Comparison of ENCODE assay signal across 20 mouse cellular contexts in genomic region chr12:111821931-111822330, GRCm38 (mm10).
"Had no signal": no experiment of that assay in that cellular context is flagged by ENCODE, and none has a peak within 500 bp of the region (broad histone marks: within the 10 kb centered on the region; RNA-seq: fewer than 3 reads in every experiment).

No protein-coding gene starts in this region.

- H3K4me1 ChIP-seq: neural tube, embryonic 12.5 days had no signal

- H3K9ac ChIP-seq: kidney, embryonic 15.5 days; liver, postnatal 0 days; lung, embryonic 14.5 days; neural tube, embryonic 12.5 days; stomach, embryonic 15.5 days had no signal

- H3K27ac ChIP-seq: kidney, embryonic 15.5 days; left cerebral cortex, adult 2 months; limb, embryonic 10.5 days; limb, embryonic 13.5 days; liver, embryonic 14.5 days; macrophage; neural tube, embryonic 12.5 days; stomach, embryonic 15.5 days had no signal

- ATAC-seq: liver, postnatal 0 days; lung, postnatal 0 days had no signal

- H3K4me3 ChIP-seq: kidney, embryonic 15.5 days; left cerebral cortex, adult 2 months; limb, embryonic 10.5 days; limb, embryonic 13.5 days; neural tube, embryonic 12.5 days; stomach, embryonic 15.5 days had no signal

- H3K4me2 ChIP-seq: kidney, embryonic 15.5 days; limb, embryonic 13.5 days; lung, embryonic 14.5 days; neural tube, embryonic 12.5 days; stomach, embryonic 15.5 days had no signal

- DNase-seq: kidney, adult 8-10 months; kidney, postnatal 10 days; kidney, postnatal 36 days; layer of hippocampus, postnatal 36 days; liver, postnatal 0 days; lung, embryonic 14.5 days; midbrain, embryonic 14.5 days; retina, postnatal 1 day; right cerebral cortex, postnatal 25 days; spleen, adult 18-20 months; thymus, postnatal 25 days had no signal

- H3K9me3 ChIP-seq: kidney, embryonic 15.5 days; limb, embryonic 10.5 days; limb, embryonic 13.5 days; neural tube, embryonic 12.5 days; stomach, embryonic 15.5 days had no signal

- H3K27me3 ChIP-seq: kidney, embryonic 15.5 days; limb, embryonic 13.5 days; neural tube, embryonic 12.5 days; stomach, embryonic 15.5 days had no signal
